Mouse (Mus musculus): ENCODE results near the gene Parm1.

Gene Parm1

DNA sequence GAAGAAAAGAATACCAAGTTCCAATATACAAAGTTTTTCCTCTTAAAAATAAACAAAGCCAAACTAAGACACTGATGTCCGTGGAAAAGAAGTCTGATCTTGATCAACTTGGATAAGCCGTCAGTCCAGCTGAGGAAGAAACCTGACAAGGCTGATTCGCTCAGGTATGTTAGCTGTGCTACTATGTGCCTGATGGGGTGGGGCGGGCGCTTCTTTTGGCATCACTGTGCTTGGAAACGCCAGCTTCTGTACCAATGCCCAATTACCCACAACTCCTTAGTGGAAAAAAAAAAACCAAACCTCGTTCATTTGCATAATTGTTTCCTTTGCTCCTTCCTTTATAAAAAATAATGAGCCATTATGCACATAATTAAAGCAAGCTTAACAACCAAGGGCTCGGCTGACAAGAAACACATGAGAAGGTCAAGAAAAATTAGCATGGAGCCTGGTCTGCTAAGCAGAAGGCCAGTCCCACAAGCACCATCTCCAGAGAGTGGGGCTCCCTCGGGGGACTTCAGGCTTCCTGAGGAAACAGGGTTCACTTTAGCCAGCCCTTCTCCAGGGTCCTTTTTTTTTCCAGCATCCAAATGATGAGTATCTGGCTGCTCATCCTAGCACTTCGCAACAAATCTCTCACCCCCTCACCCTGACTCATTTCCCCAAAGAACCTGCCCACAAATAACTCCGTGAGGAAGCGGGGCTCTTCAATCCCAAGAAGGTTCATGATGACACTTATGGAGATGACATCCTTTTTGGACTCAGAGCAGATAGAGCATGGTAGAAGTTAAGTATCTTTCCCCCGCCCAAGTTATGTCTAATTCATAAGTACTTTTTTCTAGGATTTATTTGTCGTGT, 135.9 kb downstream of the Parm1 start:
- no peak for DNase-seq (ENCODE audit: low read depth, low spot score)

DNA sequence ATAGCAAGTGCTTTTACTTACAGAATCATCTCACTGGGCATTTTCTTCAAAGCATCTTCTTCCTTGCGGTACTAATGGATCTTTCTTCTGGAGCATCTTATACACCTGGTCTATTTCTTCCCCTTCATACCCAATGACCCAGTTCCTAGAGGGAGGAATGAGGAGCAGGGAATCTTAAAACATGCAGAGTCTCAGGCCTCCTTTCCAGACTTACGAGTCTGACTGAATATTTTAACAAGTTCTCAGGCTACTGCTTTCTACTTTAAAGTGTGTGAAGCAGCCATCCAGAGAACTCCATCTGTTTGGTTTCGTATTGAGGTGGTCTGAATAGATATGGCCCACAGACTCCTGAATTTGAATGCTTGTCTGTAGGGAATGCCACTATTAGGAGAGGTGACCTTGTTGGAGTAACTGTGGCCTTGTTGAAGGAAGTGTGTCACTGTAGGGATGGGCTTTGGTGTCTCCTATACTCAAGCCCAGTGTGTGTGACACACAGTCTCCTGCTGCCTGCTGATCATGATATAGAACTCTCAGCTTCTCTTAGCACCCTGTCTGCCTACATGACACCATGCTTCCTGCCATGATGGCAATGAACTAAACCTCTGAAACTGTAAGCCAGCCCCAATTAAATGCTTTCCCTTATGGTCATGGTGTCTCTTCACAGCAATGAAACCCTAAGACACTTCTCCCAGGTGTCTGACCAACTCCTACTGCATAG, 137.1 kb downstream of the Parm1 start:
- DNase-seq (ENCODE audit: low read depth, low spot score) = no peak

- no peak for DNase-seq (ENCODE audit: low read depth, low spot score)
Measured at GRCm38 (mm10) chr5:91655263-91655662, 137.8 kb downstream of the Parm1 start.

GRCm38 (mm10) chr5:91662715-91663114, 145.3 kb downstream of the Parm1 start:
- no peak for DNase-seq (ENCODE audit: low read depth, low spot score)

GRCm38 (mm10) chr5:91667127-91667526, 149.7 kb downstream of the Parm1 start:
- no peak for DNase-seq (ENCODE audit: low read depth, low spot score)

GRCm38 (mm10) chr5:91669235-91669634, 151.8 kb downstream of the Parm1 start:
- no peak for DNase-seq (ENCODE audit: low read depth, low spot score)

Measured in c-Kit-negative CD71-positive TER-119-positive erythroid progenitor cells, embryonic 14.5 days (primary cell).